Mouse (Mus musculus) megakaryocyte, adult 5-6 weeks (primary cell): ENCODE measurements around the gene Pcf11. TPM values are rescaled to one million over a fixed set of nuclear protein-coding genes. Genes with fewer than 3 reads are reported as not detected.

Experiments
- ATAC-seq: 2 replicates; pipeline ENCODE4 v1.8.0; 2016; ENCODE audit warnings: mild to moderate bottlenecking, inconsistent platforms; ENCODE audit not compliant: poor library complexity, severe bottlenecking
- total RNA-seq, 2 experiments: library from RNA; stranded (forward) in 1 of 2; stranded (reverse) in 1 of 2; fragments of 153-499, 151-499 nt in 1 of 2; fragments of 221-1000, 200-1000 nt in 1 of 2; gene quantifications; 2 replicates each; pipeline versions ENCODE4 v1.2.3 to v1.2.4; 2015 to 2017

Pcf11 gene
- total RNA-seq, 2 experiments from 2014 or later = 67.7 to 71.4 TPM

GRCm38 (mm10) chr7:92638050-92638449 is 31.7 kb downstream of the Pcf11 start:
- peak; percentile 24; the same call in 1 of the 2 replicates for ATAC-seq

DNA sequence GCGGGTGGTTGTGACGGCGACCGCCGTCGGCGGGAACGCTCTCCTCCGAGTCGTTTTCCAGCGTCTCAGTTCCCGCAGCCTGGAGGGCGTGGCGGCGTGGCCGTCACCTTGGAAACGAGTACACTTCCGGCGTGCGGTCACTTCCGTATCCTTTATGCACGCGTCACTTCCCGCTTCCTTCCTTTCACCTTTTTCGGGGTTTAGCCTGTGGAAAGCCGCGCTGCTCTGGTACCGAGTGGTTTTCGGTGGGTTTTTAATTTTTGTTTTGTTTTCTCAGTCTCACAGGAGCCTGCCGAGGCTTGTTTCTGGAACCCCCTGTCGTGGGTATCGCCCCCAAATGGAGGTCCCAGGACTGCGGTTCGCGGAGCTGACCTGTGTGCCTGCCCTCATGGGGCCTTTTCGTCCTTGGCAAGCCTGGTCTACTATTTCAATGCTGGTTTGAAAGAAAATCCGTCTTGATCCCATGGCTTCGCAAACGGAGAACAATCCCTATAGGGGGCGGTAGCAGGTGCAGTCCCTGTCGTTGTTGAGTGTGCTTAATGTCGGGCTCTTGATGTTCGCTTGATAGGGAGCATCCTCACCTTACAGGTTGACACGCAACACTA is 32.6 kb downstream of the Pcf11 start, which contains the start of gene Ankrd42:
Gene Ankrd42, minus strand, starts transcription at position 122 of the 605 bp plus-strand sequence.
- ATAC-seq = peak; percentile 95

DNA sequence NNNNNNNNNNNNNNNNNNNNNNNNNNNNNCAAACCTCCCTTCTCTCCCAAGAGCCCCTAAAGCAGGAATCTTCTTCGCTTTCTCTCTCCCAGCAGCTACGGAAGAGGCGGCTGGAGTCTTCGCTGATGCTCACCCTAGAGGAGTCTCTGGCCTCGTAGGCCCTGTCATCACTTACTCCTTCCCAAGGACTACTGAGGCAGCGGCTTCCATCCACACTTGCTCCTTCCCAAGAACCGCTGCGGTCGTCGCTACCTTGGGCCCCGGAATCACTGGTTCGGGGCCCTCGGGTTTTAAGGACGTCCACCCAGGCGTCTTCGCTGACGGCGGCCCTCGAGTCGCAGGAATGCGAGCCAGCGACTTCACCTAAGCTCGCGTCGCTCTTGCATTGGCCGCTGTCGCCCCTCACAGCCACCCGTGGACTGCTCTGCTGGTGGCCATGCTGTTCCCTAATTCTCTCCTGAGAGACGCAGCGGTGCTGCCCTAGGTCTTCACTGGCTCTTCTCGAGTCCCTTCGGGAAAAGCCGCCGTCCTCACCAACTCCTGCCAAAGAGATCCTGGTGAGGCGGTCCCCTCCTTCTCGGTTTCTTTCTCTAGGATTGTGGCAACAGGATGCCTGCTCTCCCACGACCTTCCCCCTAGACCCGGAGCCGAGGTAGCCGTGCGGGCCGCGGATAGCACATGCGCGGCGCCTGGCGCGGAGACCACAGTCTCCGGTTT is 33.3 kb downstream of the Pcf11 start:
- ATAC-seq = peak; percentile 50

- ATAC-seq = 0 out of 2 replicates have a peak, but pooled peaks have one; percentile 52
Measured at GRCm38 (mm10) chr7:92630167-92630566, 39.6 kb downstream of the Pcf11 start.

GRCm38 (mm10) chr7:92624488-92624887 is 45.2 kb downstream of the Pcf11 start:
- peak; percentile 49; the same call in 1 of the 2 replicates for ATAC-seq

DNA sequence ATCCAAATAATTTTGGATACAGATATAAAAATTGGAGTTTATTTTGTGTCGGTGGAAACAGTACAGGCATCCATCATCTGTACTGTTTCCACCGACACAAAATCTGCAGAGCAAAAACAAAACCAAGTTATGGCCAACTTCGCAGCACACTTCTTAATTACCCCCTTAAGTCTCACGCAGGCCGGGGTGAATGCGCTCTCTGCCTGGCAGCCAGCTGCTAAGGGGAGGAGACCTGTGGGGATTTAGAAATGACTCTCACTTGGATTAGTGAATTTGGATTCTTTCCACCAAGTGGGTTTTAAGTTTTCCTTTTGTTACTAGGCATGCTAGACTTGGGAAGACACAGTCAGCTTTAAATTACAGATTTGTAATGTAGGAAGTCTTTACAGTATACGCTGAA is 58.9 kb downstream of the Pcf11 start:
- no peak for ATAC-seq

GRCm38 (mm10) chr7:92604961-92605360 is 64.8 kb downstream of the Pcf11 start:
- no peak for ATAC-seq

Other genes starting within 250 kb of the Pcf11 start
- 13.6 and 17.5 TPM in 2 replicates for gene Ccdc90b, start 108.8 kb downstream of the Pcf11 start, total RNA-seq (2015)
- 19.0 and 21.5 TPM in 2 replicates for gene Ccdc90b, start 108.8 kb downstream of the Pcf11 start, total RNA-seq (2017)
- 0.07 and 0.74 TPM in 2 replicates for gene Ankrd42, start 32.8 kb downstream of the Pcf11 start, total RNA-seq (2015)
- 0.12 and 0.29 TPM in 2 replicates for gene Ankrd42, start 32.8 kb downstream of the Pcf11 start, total RNA-seq (2017)
- 0.02 and 0.27 TPM in 2 replicates for gene Rab30, start 71.7 kb upstream of the Pcf11 start, total RNA-seq (2015)
- gene Rab30, start 71.7 kb upstream of the Pcf11 start, total RNA-seq (2017) = 0.11 and 0.57 TPM in 2 replicates
- gene Ddias, start 204.3 kb upstream of the Pcf11 start, total RNA-seq (2015) = 11.7 and 12.7 TPM in 2 replicates
- 12.0 and 15.2 TPM in 2 replicates for gene Ddias, start 204.3 kb upstream of the Pcf11 start, total RNA-seq (2017)
- gene Prcp, start 204.5 kb upstream of the Pcf11 start, total RNA-seq (2015) = 187 and 192 TPM in 2 replicates
- 64.8 and 78.7 TPM in 2 replicates for gene Prcp, start 204.5 kb upstream of the Pcf11 start, total RNA-seq (2017)